Mouse (Mus musculus): ENCODE results near the gene Cebpzos. TPM values are rescaled to one million over a fixed set of nuclear protein-coding genes. Genes with fewer than 3 reads are reported as not detected.

Gene Cebpzos
- polyA plus RNA-seq, 1 experiment, result 25.3 TPM

DNA sequence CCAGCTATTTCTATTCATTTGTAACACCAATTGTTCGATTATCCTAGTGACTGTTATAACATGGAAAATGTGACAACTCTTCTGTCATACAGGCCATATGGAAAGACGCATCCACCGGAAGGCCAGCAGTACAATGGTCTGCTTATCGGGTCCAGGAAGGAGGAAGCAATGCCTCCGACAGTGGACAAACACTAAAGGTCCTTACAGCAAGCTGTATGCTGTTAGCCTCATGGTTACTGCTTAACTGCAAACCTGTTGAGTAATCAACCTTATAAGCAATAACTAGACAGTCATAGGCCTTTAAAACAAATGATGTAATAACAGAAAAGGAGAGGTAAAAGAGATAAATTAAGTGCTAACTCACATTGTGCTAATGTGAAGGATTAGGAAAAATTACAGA lies 34.9 kb downstream of the Cebpzos start:
- Histone ChIP-seq H3K36me3 (ENCODE audit: control insufficient read depth, insufficient read depth) (peaks cover 25% of the 10 kb centered on the region), H3K4me2 (ENCODE audit: low read depth) (no peak overlapping the region), H3K4me3 (no peak overlapping the region), H3ac (ENCODE audit: control insufficient read depth, insufficient read length) (no peak overlapping the region), H3K79me2 (ENCODE audit: control insufficient read depth, insufficient read depth) (no peaks in the 10 kb centered on the region), H3K27me3 (ENCODE audit: control insufficient read depth, insufficient read depth, insufficient read length) (no peaks in the 10 kb centered on the region)
- TF ChIP-seq POLR2AphosphoS2 (IDR thresholded peaks at IDR 0.05; ENCODE audit: insufficient read length, low read depth), result no peak
- no peak for TF ChIP-seq SRF (IDR thresholded peaks at IDR 0.05; ENCODE audit: control insufficient read depth, insufficient read length, low read depth)
- no peak for TF ChIP-seq MAX (IDR thresholded peaks at IDR 0.05; ENCODE audit: low read depth)
- no peak for TF ChIP-seq CEBPB (IDR thresholded peaks at IDR 0.05; ENCODE audit: insufficient read depth, poor library complexity, severe bottlenecking)
- no peak for TF ChIP-seq MYOD1 (IDR thresholded peaks at IDR 0.05; ENCODE audit: control insufficient read depth in 1 of 3, insufficient read length in 2 of 3, low read depth in 2 of 3)
- no peak for TF ChIP-seq TCF12 (IDR thresholded peaks at IDR 0.05; ENCODE audit: insufficient read depth, poor library complexity, severe bottlenecking)
- no peak for TF ChIP-seq E2F4 (IDR thresholded peaks at IDR 0.05; ENCODE audit: insufficient read depth)
- TF ChIP-seq MYOG (IDR thresholded peaks at IDR 0.05; ENCODE audit: control insufficient read depth in 1 of 3, insufficient read depth in 1 of 3, insufficient read length in 2 of 3, low read depth in 2 of 3), result no peak
- TF ChIP-seq USF1 (IDR thresholded peaks at IDR 0.05; ENCODE audit: low read depth), result no peak

DNA sequence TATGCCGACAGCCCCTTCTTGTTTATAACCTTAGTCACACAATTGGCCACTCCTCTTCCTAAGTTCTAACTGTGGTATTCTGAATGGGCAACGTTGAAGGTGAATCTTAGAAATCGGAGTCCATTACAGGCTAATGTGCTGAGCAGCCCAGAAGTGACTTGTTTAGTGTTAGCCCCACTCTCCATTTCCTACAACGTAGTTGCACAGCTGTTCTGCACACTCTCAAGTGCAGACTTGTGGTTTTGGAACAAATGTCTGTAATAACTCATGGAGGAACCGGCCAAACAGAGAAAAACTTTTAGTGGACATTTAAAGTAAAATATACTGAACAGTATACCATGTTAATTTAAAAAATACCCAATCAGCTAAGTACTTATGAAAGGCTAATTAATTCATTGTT lies 35.8 kb downstream of the Cebpzos start:
- Histone ChIP-seq H3K27me3 (ENCODE audit: control insufficient read depth, insufficient read depth, insufficient read length) (no peaks in the 10 kb centered on the region), H3K4me2 (ENCODE audit: low read depth) (no peak overlapping the region), H3K4me3 (no peak overlapping the region), H3K79me2 (ENCODE audit: control insufficient read depth, insufficient read depth) (no peaks in the 10 kb centered on the region), H3ac (ENCODE audit: control insufficient read depth, insufficient read length) (no peak overlapping the region), H3K36me3 (ENCODE audit: control insufficient read depth, insufficient read depth) (peaks cover 28% of the 10 kb centered on the region)
- TF ChIP-seq TCF12 (IDR thresholded peaks at IDR 0.05; ENCODE audit: insufficient read depth, poor library complexity, severe bottlenecking) (no peak), POLR2A (IDR thresholded peaks at IDR 0.05; ENCODE audit: insufficient read length, low read depth) (no peak), MYOD1 (IDR thresholded peaks at IDR 0.05; ENCODE audit: control insufficient read depth in 1 of 3, insufficient read length in 2 of 3, low read depth in 2 of 3) (peak in 2 of 3 experiments; percentile 66 to 75), POLR2AphosphoS2 (IDR thresholded peaks at IDR 0.05; ENCODE audit: insufficient read length, low read depth) (no peak), REST (IDR thresholded peaks at IDR 0.05; ENCODE audit: insufficient read depth, insufficient read length) (no peak), MYOG (IDR thresholded peaks at IDR 0.05; ENCODE audit: control insufficient read depth in 1 of 3, insufficient read depth in 1 of 3, insufficient read length in 2 of 3, low read depth in 2 of 3) (peak in 2 of 3 experiments; percentile 33 to 52), TCF3 (IDR thresholded peaks at IDR 0.05; ENCODE audit: insufficient read length, low read depth) (no peak), MAX (IDR thresholded peaks at IDR 0.05; ENCODE audit: low read depth) (no peak), CEBPB (IDR thresholded peaks at IDR 0.05; ENCODE audit: insufficient read depth, poor library complexity, severe bottlenecking) (no peak), E2F4 (IDR thresholded peaks at IDR 0.05; ENCODE audit: insufficient read depth) (no peak), USF1 (IDR thresholded peaks at IDR 0.05; ENCODE audit: low read depth) (no peak), SRF (IDR thresholded peaks at IDR 0.05; ENCODE audit: control insufficient read depth, insufficient read length, low read depth) (no peak)

DNA sequence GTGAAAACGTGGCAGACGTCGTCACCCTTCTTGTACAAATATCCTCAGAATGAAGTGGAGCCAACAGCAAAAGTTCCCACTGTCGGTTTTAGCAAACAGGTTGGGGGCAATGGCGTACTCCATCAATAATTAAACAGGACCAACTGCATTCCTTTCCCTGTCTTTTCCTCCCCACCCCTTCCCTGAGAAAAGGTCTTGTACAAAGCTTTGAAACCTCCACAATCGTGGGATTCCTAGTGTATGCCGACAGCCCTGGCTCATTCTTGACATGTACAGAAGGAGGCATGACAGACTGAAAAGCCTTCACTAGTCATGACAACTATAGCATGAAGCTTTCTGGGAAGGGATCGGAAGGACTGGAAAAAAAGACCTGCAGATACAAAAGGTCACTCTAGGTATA lies 36.9 kb downstream of the Cebpzos start:
- H3K4me2 ChIP-seq (ENCODE audit: low read depth), result no peak overlapping the region
- no peak overlapping the region for H3ac ChIP-seq (ENCODE audit: control insufficient read depth, insufficient read length)
- no peaks in the 10 kb centered on the region for H3K79me2 ChIP-seq (ENCODE audit: control insufficient read depth, insufficient read depth)
- H3K36me3 ChIP-seq (ENCODE audit: control insufficient read depth, insufficient read depth), result peaks cover 28% of the 10 kb centered on the region
- no peak overlapping the region for H3K4me3 ChIP-seq
- H3K27me3 ChIP-seq (ENCODE audit: control insufficient read depth, insufficient read depth, insufficient read length), result no peaks in the 10 kb centered on the region
- TF ChIP-seq MYOG (IDR thresholded peaks at IDR 0.05; ENCODE audit: control insufficient read depth in 1 of 3, insufficient read depth in 1 of 3, insufficient read length in 2 of 3, low read depth in 2 of 3) (no peak), REST (IDR thresholded peaks at IDR 0.05; ENCODE audit: insufficient read depth, insufficient read length) (no peak), MYOD1 (IDR thresholded peaks at IDR 0.05; ENCODE audit: control insufficient read depth in 1 of 3, insufficient read length in 2 of 3, low read depth in 2 of 3) (no peak), CEBPB (IDR thresholded peaks at IDR 0.05; ENCODE audit: insufficient read depth, poor library complexity, severe bottlenecking) (no peak), E2F4 (IDR thresholded peaks at IDR 0.05; ENCODE audit: insufficient read depth) (no peak), TCF3 (IDR thresholded peaks at IDR 0.05; ENCODE audit: insufficient read length, low read depth) (no peak), POLR2AphosphoS2 (IDR thresholded peaks at IDR 0.05; ENCODE audit: insufficient read length, low read depth) (no peak), TCF12 (IDR thresholded peaks at IDR 0.05; ENCODE audit: insufficient read depth, poor library complexity, severe bottlenecking) (no peak), SRF (IDR thresholded peaks at IDR 0.05; ENCODE audit: control insufficient read depth, insufficient read length, low read depth) (no peak), POLR2A (IDR thresholded peaks at IDR 0.05; ENCODE audit: insufficient read length, low read depth) (no peak), MAX (IDR thresholded peaks at IDR 0.05; ENCODE audit: low read depth) (no peak), USF1 (IDR thresholded peaks at IDR 0.05; ENCODE audit: low read depth) (no peak)

DNA sequence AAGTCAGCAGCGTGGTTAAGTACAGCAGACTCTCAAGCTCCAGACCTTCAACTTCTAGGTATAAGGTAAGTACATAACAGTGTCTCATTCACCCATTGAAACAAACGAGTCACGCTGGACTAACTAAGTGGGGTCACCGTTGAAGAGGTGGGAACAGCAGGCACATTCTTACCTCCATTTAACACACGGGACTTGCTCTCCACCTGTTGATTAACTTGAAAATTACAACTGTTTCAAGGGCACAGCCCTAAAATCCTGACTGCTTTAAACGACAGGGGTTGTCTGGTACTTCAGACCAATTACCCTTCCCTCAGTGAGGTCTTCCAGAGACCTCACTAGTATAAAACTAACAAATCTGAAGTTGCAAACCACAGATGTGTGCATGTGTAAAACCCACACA lies 43.2 kb downstream of the Cebpzos start:
- Histone ChIP-seq H3K27me3 (ENCODE audit: control insufficient read depth, insufficient read depth, insufficient read length) (no peaks in the 10 kb centered on the region), H3K4me3 (no peak overlapping the region), H3ac (ENCODE audit: control insufficient read depth, insufficient read length) (no peak overlapping the region), H3K36me3 (ENCODE audit: control insufficient read depth, insufficient read depth) (peaks cover 14% of the 10 kb centered on the region), H3K4me2 (ENCODE audit: low read depth) (no peak overlapping the region), H3K79me2 (ENCODE audit: control insufficient read depth, insufficient read depth) (no peaks in the 10 kb centered on the region)
- TF ChIP-seq SRF (IDR thresholded peaks at IDR 0.05; ENCODE audit: control insufficient read depth, insufficient read length, low read depth) (no peak), TCF3 (IDR thresholded peaks at IDR 0.05; ENCODE audit: insufficient read length, low read depth) (no peak), MYOG (IDR thresholded peaks at IDR 0.05; ENCODE audit: control insufficient read depth in 1 of 3, insufficient read depth in 1 of 3, insufficient read length in 2 of 3, low read depth in 2 of 3) (no peak), MAX (IDR thresholded peaks at IDR 0.05; ENCODE audit: low read depth) (no peak), E2F4 (IDR thresholded peaks at IDR 0.05; ENCODE audit: insufficient read depth) (no peak), TCF12 (IDR thresholded peaks at IDR 0.05; ENCODE audit: insufficient read depth, poor library complexity, severe bottlenecking) (no peak), POLR2A (IDR thresholded peaks at IDR 0.05; ENCODE audit: insufficient read length, low read depth) (no peak), CEBPB (IDR thresholded peaks at IDR 0.05; ENCODE audit: insufficient read depth, poor library complexity, severe bottlenecking) (no peak)

DNA sequence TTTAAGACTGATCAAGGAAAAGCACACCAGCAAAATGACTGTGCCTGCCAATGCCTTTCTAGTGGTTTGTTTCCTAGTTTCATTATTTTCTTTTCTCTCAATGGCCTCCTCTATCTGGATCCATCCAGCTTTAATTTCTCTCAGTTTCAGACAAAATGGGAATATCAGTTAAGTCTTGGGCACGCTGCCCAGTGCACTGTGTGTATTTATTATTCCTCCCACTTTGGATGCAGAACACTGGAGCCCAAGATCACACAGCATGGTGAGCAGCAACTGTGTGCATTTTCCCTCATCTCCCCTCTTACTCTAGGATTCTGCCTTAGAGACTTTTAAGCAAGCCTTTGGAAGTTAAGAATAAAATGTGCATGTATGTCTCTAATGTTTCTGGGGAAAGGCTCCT lies 48.1 kb downstream of the Cebpzos start:
- peaks cover 4% of the 10 kb centered on the region for H3K36me3 ChIP-seq (ENCODE audit: control insufficient read depth, insufficient read depth)

More for the DNA sequence above, 48.1 kb downstream of the Cebpzos start:
- Histone ChIP-seq H3K4me3 (no peak overlapping the region), H3K27me3 (ENCODE audit: control insufficient read depth, insufficient read depth, insufficient read length) (no peaks in the 10 kb centered on the region), H3ac (ENCODE audit: control insufficient read depth, insufficient read length) (no peak overlapping the region), H3K4me2 (ENCODE audit: low read depth) (no peak overlapping the region), H3K79me2 (ENCODE audit: control insufficient read depth, insufficient read depth) (no peaks in the 10 kb centered on the region)
- TF ChIP-seq MAX (IDR thresholded peaks at IDR 0.05; ENCODE audit: low read depth) (no peak), TCF12 (IDR thresholded peaks at IDR 0.05; ENCODE audit: insufficient read depth, poor library complexity, severe bottlenecking) (no peak), POLR2AphosphoS2 (IDR thresholded peaks at IDR 0.05; ENCODE audit: insufficient read length, low read depth) (no peak), SRF (IDR thresholded peaks at IDR 0.05; ENCODE audit: control insufficient read depth, insufficient read length, low read depth) (no peak), POLR2A (IDR thresholded peaks at IDR 0.05; ENCODE audit: insufficient read length, low read depth) (no peak), MYOD1 (IDR thresholded peaks at IDR 0.05; ENCODE audit: control insufficient read depth in 1 of 3, insufficient read length in 2 of 3, low read depth in 2 of 3) (no peak), USF1 (IDR thresholded peaks at IDR 0.05; ENCODE audit: low read depth) (no peak), CEBPB (IDR thresholded peaks at IDR 0.05; ENCODE audit: insufficient read depth, poor library complexity, severe bottlenecking) (no peak), E2F4 (IDR thresholded peaks at IDR 0.05; ENCODE audit: insufficient read depth) (no peak), MYOG (IDR thresholded peaks at IDR 0.05; ENCODE audit: control insufficient read depth in 1 of 3, insufficient read depth in 1 of 3, insufficient read length in 2 of 3, low read depth in 2 of 3) (no peak)
